Mouse (Mus musculus) urinary bladder, postnatal 4 days (tissue): ENCODE measurements around the gene Hira.
"Not testable (repeated sequence)": the region's sequence is repeated elsewhere in the genome, so short reads cannot be mapped to it uniquely, and the experiment has no call there.

Source experiments
- DNase-seq, 2 experiments: peaks; one replicate each; pipeline ENCODE4 v3.0.0; 2021 to 2022; ENCODE audit warnings: low spot score in 2 of 2

Hira gene

GRCm38 (mm10) chr16:18916064-18916463 lies 39.2 kb downstream of the Hira start:
- DNase-seq = no peak

GRCm38 (mm10) chr16:18921771-18922170 lies 44.9 kb downstream of the Hira start:
- no peak for DNase-seq

GRCm38 (mm10) chr16:18927963-18928362 lies 51.1 kb downstream of the Hira start:
- no peak for DNase-seq

GRCm38 (mm10) chr16:18938321-18939082 lies 61.7 kb downstream of the Hira start:
- no peak for DNase-seq

DNA sequence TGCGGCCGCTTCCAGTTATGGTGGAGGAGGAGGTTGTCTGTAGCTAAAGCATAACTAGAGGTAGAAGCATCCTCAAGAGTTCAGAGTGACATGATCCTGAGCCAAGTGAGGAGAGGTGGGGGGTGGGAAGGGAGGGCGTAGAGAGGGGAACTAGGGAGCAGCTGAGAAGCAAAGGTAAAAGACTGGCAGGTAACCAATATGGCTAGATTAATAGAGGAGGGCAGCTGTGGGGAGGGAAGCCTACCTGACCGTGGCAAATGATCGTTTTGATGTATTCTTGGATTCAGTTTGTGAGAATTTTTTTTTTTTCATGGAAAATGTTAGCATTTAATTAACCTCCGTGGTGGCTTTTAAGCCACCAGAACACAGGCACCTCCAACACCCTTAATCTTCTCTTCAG lies 67.1 kb downstream of the Hira start:
- no peak for DNase-seq

DNA sequence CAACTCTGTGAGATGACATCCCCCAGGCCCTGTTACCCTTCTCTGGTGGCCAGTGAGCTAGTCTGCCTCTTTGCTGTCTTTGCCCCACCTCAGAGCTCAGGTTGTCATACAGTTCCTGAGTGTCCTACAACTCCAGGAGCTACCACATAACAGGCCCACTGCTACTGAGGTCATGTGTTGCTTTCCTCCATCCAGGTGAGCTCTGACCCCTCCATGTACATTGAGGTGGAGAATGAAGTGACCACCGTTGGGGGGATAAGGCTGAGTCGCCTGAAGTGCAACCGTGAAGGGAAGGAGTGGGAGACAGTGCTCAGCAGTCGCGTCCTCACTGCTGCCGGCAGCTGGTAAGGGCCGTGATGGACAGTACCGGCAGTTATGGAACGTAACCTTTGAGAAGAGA lies 72.1 kb downstream of the Hira start:
- no peak for DNase-seq

DNA sequence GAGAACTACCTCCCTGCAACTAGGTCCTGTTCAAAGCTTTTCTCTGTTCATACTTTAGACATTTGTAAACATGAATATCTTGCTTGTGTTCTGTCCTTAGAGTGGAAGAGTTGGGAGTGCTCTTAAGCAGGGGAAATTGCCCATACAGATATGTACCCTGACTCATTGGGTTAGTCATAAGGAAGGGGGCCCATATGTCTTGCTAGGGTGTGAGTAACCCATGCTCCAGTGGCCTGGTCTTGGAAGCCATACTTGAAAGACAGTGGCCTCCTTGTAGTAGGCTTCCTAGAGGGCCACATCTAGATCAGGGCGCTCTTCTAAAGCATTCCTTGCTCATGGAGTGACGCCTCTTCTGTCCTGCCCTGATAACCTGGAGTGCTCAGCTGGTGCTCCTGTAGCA lies 73.5 kb downstream of the Hira start:
- DNase-seq = no peak

GRCm38 (mm10) chr16:18952813-18953212 lies 76.0 kb downstream of the Hira start:
- DNase-seq = no peak

DNA sequence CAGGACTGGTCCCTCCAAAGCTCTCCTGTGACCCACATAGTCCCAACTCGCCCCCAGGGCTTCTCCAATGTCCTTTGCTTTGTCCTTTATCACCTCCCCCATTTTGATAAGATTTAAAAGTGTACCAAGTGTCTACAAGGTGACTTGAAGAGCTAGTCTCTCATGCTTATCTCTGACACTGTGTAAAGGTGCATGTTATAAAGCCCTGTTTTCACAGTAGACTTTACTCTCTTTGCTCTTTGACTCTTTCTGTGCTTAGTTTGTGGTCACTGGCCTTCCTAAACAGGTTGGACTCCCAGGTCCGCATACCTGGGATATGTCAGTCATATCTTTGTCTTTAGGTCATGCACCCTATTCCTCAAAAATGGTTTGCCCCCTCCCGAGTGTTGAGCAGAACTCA lies 78.2 kb downstream of the Hira start:
- no peak for DNase-seq

DNA sequence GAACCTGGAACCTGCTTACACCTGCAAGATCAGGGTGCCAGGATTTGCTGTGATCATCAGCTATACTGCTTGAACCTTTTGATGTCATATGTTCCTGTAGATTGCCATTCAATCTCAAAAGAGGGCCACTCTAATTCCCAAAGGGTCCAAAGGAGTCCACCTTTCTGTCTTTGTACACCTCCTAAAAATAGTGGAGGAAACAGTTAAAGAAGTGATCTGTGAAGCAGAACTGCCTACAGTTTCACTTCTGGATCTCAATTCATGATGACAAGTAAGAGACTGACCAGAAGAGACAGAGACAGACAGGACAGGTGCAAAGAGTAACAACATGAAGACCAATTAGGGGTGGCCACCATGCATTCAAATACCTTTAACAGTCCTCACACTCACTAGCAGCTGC lies 86.6 kb downstream of the Hira start:
- DNase-seq = no peak

DNA sequence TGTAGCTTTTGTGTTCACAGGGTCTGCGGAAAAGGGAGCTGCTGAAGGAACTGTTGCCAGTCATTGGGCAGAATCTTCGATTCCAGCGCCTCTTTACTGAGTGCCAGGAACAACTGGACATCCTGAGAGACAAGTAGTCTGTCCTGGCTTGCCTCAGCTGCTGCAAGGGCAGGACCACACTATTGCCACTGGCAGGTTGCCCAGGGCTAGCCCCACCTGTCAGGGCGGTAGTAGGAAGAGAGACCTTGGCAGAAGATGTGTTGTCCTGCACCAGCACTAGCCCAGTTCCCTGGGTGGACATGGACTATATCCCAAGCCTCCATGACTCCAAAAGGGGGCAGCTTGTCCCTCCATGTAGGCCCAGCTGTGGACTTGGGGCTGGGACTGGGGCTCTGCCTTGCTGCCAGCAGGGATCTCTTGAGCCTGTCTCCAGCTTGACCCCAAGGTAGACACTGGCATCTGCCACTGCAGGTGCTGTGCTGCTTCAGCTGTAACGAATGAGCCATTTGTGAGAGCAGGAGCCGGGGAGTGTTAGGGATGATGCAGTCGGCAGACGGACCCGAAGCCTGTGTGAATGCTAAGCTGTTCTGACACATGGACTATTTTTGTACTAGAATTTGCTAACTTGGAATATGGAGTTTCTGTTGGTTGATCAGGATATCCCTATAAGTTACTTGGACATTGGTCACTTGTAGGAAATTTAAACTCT lies 92.7 kb downstream of the Hira start:
- no peak for DNase-seq

- DNase-seq = no peak
These were observed 94.0 kb downstream of the Hira start for GRCm38 (mm10) chr16:18970837-18971236.

DNA sequence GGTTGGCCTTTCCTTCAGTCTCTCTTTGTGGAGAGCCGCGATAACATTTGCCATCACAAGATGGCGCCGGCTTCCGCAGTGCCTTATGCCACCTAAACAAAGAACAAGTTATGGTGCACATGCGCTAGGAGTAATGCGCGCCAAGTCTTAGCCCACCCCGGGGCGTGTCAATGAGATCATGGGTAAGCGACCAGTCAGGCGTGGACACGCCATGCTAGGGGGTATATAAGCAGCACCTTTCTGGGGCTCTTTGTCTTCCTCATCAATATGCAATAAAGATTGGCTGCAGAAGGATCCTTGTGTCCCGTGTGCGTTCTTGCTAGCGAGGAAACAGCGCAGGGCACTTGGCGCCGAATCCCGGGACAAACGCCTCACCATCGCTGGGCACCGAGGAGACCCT lies 98.8 kb downstream of the Hira start:
- DNase-seq = not testable (repeated sequence)

GRCm38 (mm10) chr16:18976315-18976714 lies 99.5 kb downstream of the Hira start:
- DNase-seq = no peak

DNA sequence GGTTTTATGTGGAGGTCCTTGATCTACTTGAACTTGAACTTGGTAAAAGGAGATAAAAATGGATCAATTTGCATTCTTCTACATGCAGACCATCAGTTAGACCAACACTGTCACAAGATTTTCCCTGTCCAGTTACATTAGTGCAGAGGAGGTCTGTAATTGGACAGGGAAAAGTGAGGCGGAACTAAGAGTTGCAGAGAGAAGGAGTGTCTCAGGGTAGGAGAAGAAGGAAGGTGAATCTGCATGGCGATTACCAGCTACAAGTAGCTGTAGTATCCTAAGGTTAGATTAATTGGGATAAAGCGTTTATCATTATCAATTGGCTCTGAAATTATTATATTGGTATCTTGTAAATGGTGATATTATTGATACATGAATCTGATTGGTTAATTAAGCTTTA lies 109.5 kb downstream of the Hira start:
- DNase-seq = no peak

DNA sequence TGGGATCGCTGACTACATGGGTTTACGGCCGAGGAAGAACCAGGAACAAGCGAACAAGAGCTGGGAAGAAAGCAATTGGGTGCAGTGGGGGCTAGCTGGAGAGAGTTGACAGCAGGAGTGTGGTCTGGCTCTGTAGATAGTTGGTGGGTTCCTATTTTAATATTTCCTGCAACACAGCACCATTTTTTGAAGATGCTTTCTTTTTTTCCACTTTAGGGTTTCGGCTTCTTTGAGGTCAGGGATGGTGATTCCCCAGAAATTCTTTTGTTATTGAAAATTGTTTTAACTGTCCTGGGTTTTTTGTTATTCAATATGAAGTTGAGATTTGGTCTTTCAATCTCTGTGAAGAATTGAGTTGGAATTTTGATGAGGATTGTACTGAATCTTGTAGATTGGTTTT lies 110.0 kb downstream of the Hira start:
- no peak for DNase-seq

GRCm38 (mm10) chr16:19002610-19003389 lies 126.0 kb downstream of the Hira start:
- DNase-seq = not testable (repeated sequence)

DNA sequence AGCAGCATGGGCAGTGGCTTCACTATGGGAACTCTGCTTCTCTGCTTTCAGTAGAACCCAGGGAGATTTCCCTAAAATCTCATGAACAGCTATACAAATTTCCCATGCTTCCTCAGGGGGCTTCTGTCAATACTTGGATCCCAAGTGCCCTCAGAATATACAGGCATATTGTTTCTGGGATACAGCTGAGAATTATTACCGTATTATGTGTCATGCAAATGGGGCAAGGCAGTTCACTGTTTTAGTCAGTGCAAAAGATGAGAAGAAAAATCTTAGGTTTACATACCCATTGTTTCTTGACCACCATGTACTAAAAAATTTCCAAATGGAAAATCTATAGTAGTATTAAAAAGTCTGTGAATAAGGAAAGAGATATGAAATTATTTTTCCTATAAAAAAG lies 126.9 kb downstream of the Hira start:
- DNase-seq = no peak

GRCm38 (mm10) chr16:19005298-19005697 lies 128.5 kb downstream of the Hira start:
- DNase-seq = no peak

GRCm38 (mm10) chr16:19006715-19007114 lies 129.9 kb downstream of the Hira start:
- no peak for DNase-seq

GRCm38 (mm10) chr16:19007186-19007591 lies 130.4 kb downstream of the Hira start:
- DNase-seq = not testable (repeated sequence)

DNA sequence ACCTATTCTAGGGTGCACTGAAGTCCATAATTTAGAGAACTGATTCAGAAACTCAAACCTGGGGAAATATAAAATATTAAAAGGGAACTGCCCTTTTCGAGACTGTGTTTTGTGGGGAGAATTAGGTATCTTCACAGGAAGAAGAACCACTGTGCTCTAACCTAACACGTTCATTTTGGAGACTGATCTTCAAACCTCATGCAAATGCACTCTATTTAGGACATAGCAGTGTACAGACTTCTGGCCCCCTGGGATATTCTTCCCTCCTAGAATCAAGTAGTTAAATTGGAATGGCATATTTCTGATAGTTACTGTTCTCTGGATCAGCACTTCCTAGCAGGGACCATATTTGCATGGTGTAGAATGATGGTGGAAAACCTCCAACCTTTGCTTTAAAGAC lies 133.9 kb downstream of the Hira start:
- no peak for DNase-seq

- no peak for DNase-seq
These were observed 136.7 kb downstream of the Hira start for GRCm38 (mm10) chr16:19013550-19013949.
